Mouse (Mus musculus) yolk sac, embryonic 10.5 days (tissue): ENCODE measurements around the gene Dmp1.

Experiments
- DNase-seq: peaks from one replicate; pipeline ENCODE4 v3.0.0-alpha.2; 2017; ENCODE audit warnings: low spot score

Gene Dmp1

GRCm38 (mm10) chr5:104202351-104202750 lies at the start of gene Dmp1:
TSS of gene Dmp1 (plus strand) at chr5:104202613.
- DNase-seq, result no peak

- DNase-seq, result no peak
These were observed 44.7 kb upstream of the Dmp1 start for GRCm38 (mm10) chr5:104157701-104158100.

- no peak for DNase-seq
These were observed 43.9 kb upstream of the Dmp1 start for GRCm38 (mm10) chr5:104158332-104159052.

- no peak for DNase-seq
These were observed 41.8 kb upstream of the Dmp1 start for GRCm38 (mm10) chr5:104160581-104160980.

- DNase-seq, result no peak
These were observed 41.0 kb upstream of the Dmp1 start for GRCm38 (mm10) chr5:104161390-104161789.

- no peak for DNase-seq
These were observed 38.9 kb upstream of the Dmp1 start for GRCm38 (mm10) chr5:104163536-104163935.

- no peak for DNase-seq
These were observed 32.0 kb upstream of the Dmp1 start, which contains the start of gene Dspp for GRCm38 (mm10) chr5:104170412-104170811. TSS of gene Dspp (plus strand) at chr5:104170712.

- DNase-seq, result no peak
These were observed 29.3 kb upstream of the Dmp1 start for GRCm38 (mm10) chr5:104173094-104173493.

- no peak for DNase-seq
These were observed 18.7 kb upstream of the Dmp1 start for GRCm38 (mm10) chr5:104183743-104184142.

GRCm38 (mm10) chr5:104187281-104187680 lies 15.1 kb upstream of the Dmp1 start:
- no peak for DNase-seq

GRCm38 (mm10) chr5:104195086-104195485 lies 7.3 kb upstream of the Dmp1 start:
- DNase-seq, result no peak

GRCm38 (mm10) chr5:104201153-104201950 lies 1.1 kb upstream of the Dmp1 start:
- no peak for DNase-seq

GRCm38 (mm10) chr5:104212531-104212930 lies 10.1 kb downstream of the Dmp1 start:
- DNase-seq, result no peak

- no peak for DNase-seq
These were observed 16.5 kb downstream of the Dmp1 start for GRCm38 (mm10) chr5:104218926-104219325.

GRCm38 (mm10) chr5:104224299-104224698 lies 21.9 kb downstream of the Dmp1 start:
- no peak for DNase-seq

GRCm38 (mm10) chr5:104224750-104225149 lies 22.3 kb downstream of the Dmp1 start:
- no peak for DNase-seq

- DNase-seq, result no peak
These were observed 26.1 kb downstream of the Dmp1 start for GRCm38 (mm10) chr5:104228497-104228896.

GRCm38 (mm10) chr5:104236741-104237140 lies 34.3 kb downstream of the Dmp1 start:
- no peak for DNase-seq

GRCm38 (mm10) chr5:104239674-104240378 lies 37.4 kb downstream of the Dmp1 start:
- no peak for DNase-seq

GRCm38 (mm10) chr5:104244261-104244660 lies 41.8 kb downstream of the Dmp1 start:
- no peak for DNase-seq

GRCm38 (mm10) chr5:104251811-104252210 lies 49.4 kb downstream of the Dmp1 start:
- no peak for DNase-seq

- DNase-seq, result no peak
These were observed 54.2 kb downstream of the Dmp1 start for GRCm38 (mm10) chr5:104256585-104256984.
